Mouse (Mus musculus) hindbrain, postnatal 0 days (tissue): ENCODE results near the gene Eps8l2. TPM values are rescaled to one million over a fixed set of nuclear protein-coding genes. Genes with fewer than 3 reads are reported as not detected.

Experiments
- ATAC-seq: fragments of 200-750 bp; cut with Nextera tagmentation; 2 replicates; pipeline ENCODE4 v1.8.0; 2017; ENCODE audit warnings: mild to moderate bottlenecking, moderate TSS enrichment, moderate library complexity
- DNase-seq: peaks from one replicate; pipeline ENCODE4 v3.0.0-alpha.2; 2015; ENCODE audit warnings: low spot score
- H3K27ac ChIP-seq: fragments of 300-500 bp; sonication (generic); 2 replicates; pipeline ENCODE4 v1.5.1; 2014; ENCODE audit warnings: mild to moderate bottlenecking
- H3K27me3 ChIP-seq: fragments of 300-500 bp; sonication (generic); 2 replicates; pipeline ENCODE4 v1.6.1; 2014; ENCODE audit warnings: low read length, mixed read lengths; ENCODE audit not compliant: insufficient read depth
- H3K36me3 ChIP-seq: fragments of 300-500 bp; sonication (generic); 2 replicates; pipeline ENCODE4 v1.6.1; 2014; ENCODE audit warnings: low read length, mixed read lengths; ENCODE audit not compliant: insufficient read depth
- H3K4me1 ChIP-seq: fragments of 300-500 bp; sonication (generic); 2 replicates; pipeline ENCODE4 v1.6.1; 2014; ENCODE audit warnings: antibody characterized with exemption, low read length, mixed read lengths; ENCODE audit not compliant: insufficient read depth
- H3K4me2 ChIP-seq: fragments of 300-500 bp; sonication (generic); 2 replicates; pipeline ENCODE4 v1.6.1; 2014; ENCODE audit warnings: low read depth, mild to moderate bottlenecking, low read length, moderate library complexity, mixed read lengths
- H3K4me3 ChIP-seq: fragments of 300-500 bp; sonication (generic); 2 replicates; pipeline ENCODE4 v1.5.1; 2014; ENCODE audit warnings: low read length
- H3K9ac ChIP-seq: fragments of 300-500 bp; sonication (generic); replicated peaks from 2 replicates; pipeline ENCODE4 v1.6.1; 2014; ENCODE audit warnings: mild to moderate bottlenecking, low read length, moderate library complexity, mixed read lengths
- H3K9me3 ChIP-seq: fragments of 300-500 bp; sonication (generic); 2 replicates; pipeline ENCODE4 v1.6.1; 2016; ENCODE audit warnings: low read length, mixed read lengths
- CTCF ChIP-seq: IDR thresholded peaks from 2 replicates; pipeline ENCODE4 v1.5.1; 2016; ENCODE audit warnings: antibody characterized with exemption, control low read depth, low read depth
- WGBS: fragments of 180-500 bp; shearing (Covaris S2); extraction: QIAGEN DNeasy Blood & Tissue Kit; methylation state at CpG from one replicate; pipeline ENCODE4 v1.1.7; 2014; 5-methylcytosine and 5-hydroxymethylcytosine counted together
- polyA plus RNA-seq: library from polyadenylated mRNA; unstranded; fragments of >200 nt; fragmentation: Nextera tagmentation; extraction: Ambion mirVana; gene quantifications from 2 replicates; pipeline ENCODE4 v1.2.1, GENCODE M21; 2015
- total RNA-seq: library from RNA; depleted of rRNA; stranded (reverse); fragments of >200 nt; gene quantifications from 2 replicates; pipeline ENCODE4 v1.2.3, GENCODE M21; 2014

The Eps8l2 gene
- total and polyA plus RNA-seq, 2 experiments from 2014 or later = 1.5 to 3.9 TPM

- no peak overlapping the region for H3K27ac ChIP-seq
- no peak for TF ChIP-seq CTCF
- no peaks in the 10 kb centered on the region for H3K9me3 ChIP-seq
- peaks cover 32% of the 10 kb centered on the region for H3K36me3 ChIP-seq
- DNase-seq (no peak), ATAC-seq (no peak)
- H3K4me2 ChIP-seq = no peak overlapping the region
- 65% methylated on average over 3 of the region's 3 CpGs for WGBS
- H3K9ac ChIP-seq = no peak overlapping the region
- no peak overlapping the region for H3K4me3 ChIP-seq
- H3K27me3 ChIP-seq = peaks cover 23% of the 10 kb centered on the region
- peaks cover 7% of the 10 kb centered on the region for H3K4me1 ChIP-seq
Measured at GRCm38 (mm10) chr7:141297926-141298650, 40.6 kb upstream of the Eps8l2 start.

GRCm38 (mm10) chr7:141299175-141299574, 39.5 kb upstream of the Eps8l2 start:
- H3K4me1 ChIP-seq = no peaks in the 10 kb centered on the region
- WGBS = 94% methylated on average over 8 of the region's 8 CpGs
- H3K4me3 ChIP-seq = no peak overlapping the region
- no peak for ATAC-seq
- TF ChIP-seq CTCF = no peak
- peaks cover 42% of the 10 kb centered on the region for H3K36me3 ChIP-seq
- no peak overlapping the region for H3K9ac ChIP-seq
- no peak overlapping the region for H3K27ac ChIP-seq
- peaks cover 16% of the 10 kb centered on the region for H3K27me3 ChIP-seq
- no peaks in the 10 kb centered on the region for H3K9me3 ChIP-seq
- no peak for DNase-seq
- no peak overlapping the region for H3K4me2 ChIP-seq

GRCm38 (mm10) chr7:141301386-141301785, 37.3 kb upstream of the Eps8l2 start:
- no peak for DNase-seq
- Histone ChIP-seq H3K27me3 (no peaks in the 10 kb centered on the region), H3K4me2 (no peak overlapping the region), H3K27ac (no peak overlapping the region), H3K9me3 (no peaks in the 10 kb centered on the region), H3K36me3 (peaks cover 61% of the 10 kb centered on the region), H3K4me3 (no peak overlapping the region), H3K9ac (no peak overlapping the region), H3K4me1 (no peaks in the 10 kb centered on the region)
- 88% methylated on average over 9 of the region's 9 CpGs for WGBS
- no peak for ATAC-seq
- no peak for TF ChIP-seq CTCF

DNA sequence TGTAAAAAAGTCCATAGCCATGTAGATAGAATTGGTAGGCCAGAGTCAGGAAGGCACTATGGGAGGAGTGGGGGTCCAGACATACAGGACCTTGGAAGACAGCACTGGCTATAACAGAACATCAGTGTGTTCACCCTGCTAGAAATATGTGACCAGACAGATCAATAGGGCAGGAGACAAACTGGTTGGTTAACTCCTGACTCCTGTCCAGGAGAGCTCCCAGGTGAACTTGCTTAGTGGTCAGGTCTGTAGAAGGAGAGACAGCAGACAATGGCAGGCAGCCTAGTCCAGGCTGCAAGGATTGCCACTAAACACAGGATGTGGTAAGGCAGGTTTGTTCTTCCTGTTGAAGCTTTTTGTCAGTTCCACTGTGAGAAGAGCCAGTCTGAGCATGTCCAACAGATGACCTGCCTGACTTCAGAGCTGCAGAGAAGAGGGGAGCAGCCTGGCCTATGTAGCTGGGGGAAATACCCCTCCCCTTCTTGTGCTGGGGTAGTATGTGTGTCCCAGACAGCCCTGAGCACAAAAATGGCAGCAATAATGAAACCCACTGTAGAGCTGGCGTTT, 35.9 kb upstream of the Eps8l2 start:
- ATAC-seq (no peak), DNase-seq (no peak)
- Histone ChIP-seq H3K36me3 (peaks cover 74% of the 10 kb centered on the region), H3K4me3 (no peak overlapping the region), H3K9ac (no peak overlapping the region), H3K27me3 (no peaks in the 10 kb centered on the region), H3K27ac (no peak overlapping the region), H3K4me2 (no peak overlapping the region), H3K4me1 (no peaks in the 10 kb centered on the region), H3K9me3 (no peaks in the 10 kb centered on the region)
- 88% methylated on average over 1 of the region's 1 CpGs for WGBS
- no peak for TF ChIP-seq CTCF

DNA sequence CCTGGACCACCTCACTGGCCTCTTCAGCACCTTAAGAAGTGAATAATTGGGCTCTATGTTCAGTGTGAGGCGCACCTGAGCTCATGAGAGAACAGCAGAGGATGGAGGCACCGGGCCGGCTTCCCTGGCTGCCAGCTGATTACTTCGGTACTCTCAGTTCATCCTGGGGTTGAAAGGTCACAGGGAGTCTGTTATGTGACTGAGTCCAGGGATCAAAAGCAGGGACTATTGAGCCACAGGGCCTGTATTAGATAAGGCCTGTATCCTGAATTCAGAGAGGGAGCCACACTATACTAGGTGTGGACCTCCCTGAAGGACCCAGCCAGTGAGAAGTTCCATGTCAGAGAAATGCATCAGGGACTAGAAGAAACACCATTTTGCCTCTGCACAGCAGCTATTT, 34.1 kb upstream of the Eps8l2 start:
- no peaks in the 10 kb centered on the region for H3K27me3 ChIP-seq
- TF ChIP-seq CTCF = no peak
- H3K36me3 ChIP-seq = peaks cover 92% of the 10 kb centered on the region
- no peak overlapping the region for H3K27ac ChIP-seq
- WGBS = 95% methylated on average over 4 of the region's 4 CpGs
- H3K4me1 ChIP-seq = no peaks in the 10 kb centered on the region
- H3K9ac ChIP-seq = no peak overlapping the region
- no peak for ATAC-seq
- DNase-seq = no peak
- no peak overlapping the region for H3K4me2 ChIP-seq
- no peak overlapping the region for H3K4me3 ChIP-seq
- no peaks in the 10 kb centered on the region for H3K9me3 ChIP-seq

DNA sequence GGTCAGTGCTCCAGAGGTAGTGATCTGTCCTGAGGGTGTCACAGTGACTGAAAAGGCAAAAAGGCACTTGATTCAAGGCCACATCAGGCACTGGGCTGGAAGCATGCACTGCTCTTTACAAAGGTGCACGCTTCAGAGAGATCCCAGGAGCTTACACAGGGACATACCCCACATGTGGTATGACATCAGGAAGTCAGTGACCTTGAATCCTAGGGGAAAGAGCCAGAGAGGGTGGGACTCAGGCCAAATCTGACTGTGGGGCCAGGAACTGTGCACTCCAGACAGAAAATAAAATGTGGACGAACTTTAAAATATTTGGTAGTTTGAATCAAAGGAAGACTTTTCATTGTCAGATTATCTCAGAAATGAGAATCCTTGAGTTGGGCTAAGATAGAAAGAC, 24.3 kb upstream of the Eps8l2 start:
- no peak for ATAC-seq
- peaks cover 90% of the 10 kb centered on the region for H3K36me3 ChIP-seq
- 92% methylated on average over 2 of the region's 2 CpGs for WGBS

DNA sequence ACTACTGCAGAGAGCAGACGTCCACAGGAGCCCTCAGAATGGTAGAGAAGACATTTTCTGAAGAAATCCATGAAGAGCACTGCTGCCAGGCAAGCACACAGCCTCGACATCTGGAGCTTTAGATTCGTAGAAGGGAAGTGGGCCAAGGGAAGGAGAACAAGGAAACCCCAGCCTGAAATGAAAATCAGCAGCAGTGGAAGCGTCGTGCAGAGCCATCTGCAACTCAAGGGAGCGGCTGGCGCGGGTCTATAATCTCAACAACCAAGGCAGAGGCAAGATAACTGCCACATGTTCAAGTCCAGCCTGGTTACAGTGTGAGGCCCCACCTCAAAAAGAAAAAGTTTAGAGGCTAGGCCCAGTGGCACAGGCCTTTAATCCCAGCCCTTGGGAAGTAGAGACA, 23.6 kb upstream of the Eps8l2 start:
- H3K36me3 ChIP-seq = peaks cover 87% of the 10 kb centered on the region
- no peaks in the 10 kb centered on the region for H3K27me3 ChIP-seq
- ATAC-seq = no peak
- no peak for TF ChIP-seq CTCF
- no peak overlapping the region for H3K9ac ChIP-seq
- H3K4me2 ChIP-seq = no peak overlapping the region
- H3K9me3 ChIP-seq = no peaks in the 10 kb centered on the region
- no peak overlapping the region for H3K27ac ChIP-seq
- H3K4me1 ChIP-seq = no peaks in the 10 kb centered on the region
- no peak overlapping the region for H3K4me3 ChIP-seq
- 91% methylated on average over 8 of the region's 8 CpGs for WGBS
- DNase-seq = no peak

More for the DNA sequence above, 24.3 kb upstream of the Eps8l2 start:
- no peak for DNase-seq
- H3K4me1 ChIP-seq = no peaks in the 10 kb centered on the region
- H3K27me3 ChIP-seq = no peaks in the 10 kb centered on the region
- H3K27ac ChIP-seq = no peak overlapping the region
- no peak overlapping the region for H3K9ac ChIP-seq
- no peak overlapping the region for H3K4me3 ChIP-seq
- TF ChIP-seq CTCF = no peak
- H3K9me3 ChIP-seq = no peaks in the 10 kb centered on the region
- H3K4me2 ChIP-seq = no peak overlapping the region
